Mouse (Mus musculus) CH12.LX (cell line): ENCODE results near the gene Mrpl22. TPM values are rescaled to one million over a fixed set of nuclear protein-coding genes. Genes with fewer than 3 reads are reported as not detected.

Experiments used
- DNase-seq: peaks from one replicate; pipeline ENCODE4 v3.0.0-alpha.2; 2013; ENCODE audit errors: extremely low read depth
- H3K27ac ChIP-seq: 2 replicates; pipeline ENCODE4 v1.5.1; 2012; ENCODE audit warnings: low read depth, mild to moderate bottlenecking, control low read depth, moderate library complexity; ENCODE audit not compliant: insufficient read depth
- H3K27me3 ChIP-seq: replicated peaks from 2 replicates; pipeline ENCODE3; 2012; ENCODE audit warnings: inconsistent platforms
- H3K36me3 ChIP-seq, 2 experiments: replicated peaks in 1 of 2; 2 replicates each; pipeline versions ENCODE3 to v1.6.1; 2012; ENCODE audit warnings: inconsistent platforms in 1 of 2, low read length in 1 of 2, mild to moderate bottlenecking in 1 of 2, mixed read lengths in 1 of 2, moderate library complexity in 1 of 2; ENCODE audit not compliant: control insufficient read depth in 1 of 2, insufficient read depth in 1 of 2
- H3K4me1 ChIP-seq, 2 experiments: 2 replicates each; pipeline ENCODE4 v1.6.1; 2012; ENCODE audit warnings: inconsistent platforms in 1 of 2, moderate library complexity in 1 of 2; ENCODE audit not compliant: insufficient read depth in 2 of 2, control insufficient read depth in 1 of 2
- H3K4me2 ChIP-seq: 2 replicates; pipeline ENCODE4 v1.6.1; 2012; ENCODE audit warnings: low read depth, mild to moderate bottlenecking, control low read depth; ENCODE audit not compliant: poor library complexity, insufficient read depth, severe bottlenecking
- H3K4me3 ChIP-seq, 3 experiments: fragments of 150-350 bp in 1 of 3; sonication (generic) in 1 of 3; replicated peaks in 1 of 3; 2 replicates each; pipeline versions ENCODE3 to v1.5.1; 2011 to 2012; ENCODE audit warnings: low read depth in 2 of 3, low read length in 2 of 3, mild to moderate bottlenecking in 2 of 3, moderate library complexity in 2 of 3, control low read depth in 1 of 3, improper control_type of control experiment in 1 of 3, inconsistent platforms in 1 of 3, mixed read lengths in 1 of 3; ENCODE audit not compliant: poor library complexity in 1 of 3
- H3K79me2 ChIP-seq: replicated peaks from 2 replicates; pipeline ENCODE4 v1.6.1; 2012; ENCODE audit warnings: mild to moderate bottlenecking, moderate library complexity; ENCODE audit not compliant: control insufficient read depth, poor library complexity, insufficient read depth, severe bottlenecking; ENCODE audit errors: extremely low read depth
- H3K9ac ChIP-seq: 2 replicates; pipeline ENCODE4 v1.6.1; 2012; ENCODE audit warnings: low read depth, mild to moderate bottlenecking, control low read depth, moderate library complexity; ENCODE audit not compliant: insufficient read depth
- H3K9me3 ChIP-seq: replicated peaks from 2 replicates; pipeline ENCODE3; 2012; ENCODE audit warnings: low read length, inconsistent platforms, mixed read lengths
- BHLHE40 ChIP-seq: IDR thresholded peaks from 2 replicates; pipeline ENCODE4 v1.6.1; 2011; ENCODE audit warnings: mild to moderate bottlenecking, low read depth, low read length, improper control_type of control experiment
- CHD2 ChIP-seq: IDR thresholded peaks from 2 replicates; pipeline ENCODE4 v1.6.1; 2011; ENCODE audit warnings: low read length, improper control_type of control experiment
- CTCF ChIP-seq, 2 experiments: IDR thresholded peaks in 1 of 2; conservative IDR thresholded peaks in 1 of 2; 2 replicates each; pipeline ENCODE4 v1.5.1; 2011 to 2012; ENCODE audit warnings: low read depth in 2 of 2, low read length in 2 of 2, improper control_type of control experiment in 1 of 2, inconsistent platforms in 1 of 2, mild to moderate bottlenecking in 1 of 2, moderate library complexity in 1 of 2
- ELF1 ChIP-seq: IDR thresholded peaks from 2 replicates; pipeline ENCODE4 v1.6.1; 2014; ENCODE audit warnings: low read depth, mild to moderate bottlenecking, inconsistent platforms, low read length, improper control_type of control experiment
- ETS1 ChIP-seq: conservative IDR thresholded peaks from 2 replicates; pipeline ENCODE4 v1.6.1; 2012; ENCODE audit warnings: low read depth, mild to moderate bottlenecking, inconsistent platforms, low read length, improper control_type of control experiment, moderate library complexity
- HCFC1 ChIP-seq: IDR thresholded peaks from 2 replicates; pipeline ENCODE4 v1.6.1; 2012; ENCODE audit warnings: low read depth, mild to moderate bottlenecking, inconsistent platforms, low read length, improper control_type of control experiment
- IRF4 ChIP-seq: IDR thresholded peaks from 2 replicates; pipeline ENCODE4 v1.6.1; 2014; ENCODE audit warnings: low read depth, mild to moderate bottlenecking, inconsistent platforms, low read length, improper control_type of control experiment
- JUN ChIP-seq: IDR thresholded peaks from 2 replicates; pipeline ENCODE4 v1.6.1; 2011; ENCODE audit warnings: low read depth, mild to moderate bottlenecking, low read length, improper control_type of control experiment, moderate library complexity; ENCODE audit not compliant: insufficient read depth
- KAT2A ChIP-seq: IDR thresholded peaks from 2 replicates; pipeline ENCODE4 v1.6.1; 2012; ENCODE audit warnings: low read length, improper control_type of control experiment, inconsistent platforms; ENCODE audit not compliant: insufficient replicate concordance
- MAFK ChIP-seq: IDR thresholded peaks from 2 replicates; pipeline ENCODE4 v1.6.1; 2011; ENCODE audit warnings: low read length, improper control_type of control experiment; ENCODE audit not compliant: insufficient replicate concordance
- MAX ChIP-seq: IDR thresholded peaks from 2 replicates; pipeline ENCODE4 v1.6.1; 2011; ENCODE audit warnings: low read length, improper control_type of control experiment
- MAZ ChIP-seq: IDR thresholded peaks from 2 replicates; pipeline ENCODE4 v1.6.1; 2012; ENCODE audit warnings: low read depth, mild to moderate bottlenecking, inconsistent platforms, low read length, improper control_type of control experiment, moderate library complexity
- MEF2A ChIP-seq: IDR thresholded peaks from 2 replicates; pipeline ENCODE4 v1.6.1; 2014; ENCODE audit warnings: low read depth, mild to moderate bottlenecking, inconsistent platforms, low read length, improper control_type of control experiment, borderline replicate concordance
- MYC ChIP-seq: IDR thresholded peaks from 2 replicates; pipeline ENCODE4 v1.6.1; 2011; ENCODE audit warnings: low read depth, mild to moderate bottlenecking, improper control_type of control experiment, low read length
- NELFE ChIP-seq: IDR thresholded peaks from 2 replicates; pipeline ENCODE4 v1.6.1; 2011; ENCODE audit warnings: low read depth, low read length, improper control_type of control experiment
- POLR2A ChIP-seq: IDR thresholded peaks from 2 replicates; pipeline ENCODE4 v1.6.1; 2011; ENCODE audit warnings: low read depth, mild to moderate bottlenecking, improper control_type of control experiment, low read length
- RAD21 ChIP-seq: IDR thresholded peaks from 2 replicates; pipeline ENCODE4 v1.6.1; 2011; ENCODE audit warnings: low read depth, mild to moderate bottlenecking, low read length, improper control_type of control experiment, moderate library complexity
- RCOR1 ChIP-seq: conservative IDR thresholded peaks from 2 replicates; pipeline ENCODE4 v1.6.1; 2012; ENCODE audit warnings: low read depth, mild to moderate bottlenecking, inconsistent platforms, low read length, improper control_type of control experiment
- SIN3A ChIP-seq: IDR thresholded peaks from 2 replicates; pipeline ENCODE4 v1.6.1; 2012; ENCODE audit warnings: low read length, improper control_type of control experiment, inconsistent platforms
- SMC3 ChIP-seq: IDR thresholded peaks from 2 replicates; pipeline ENCODE4 v1.6.1; 2011; ENCODE audit warnings: low read depth, low read length, improper control_type of control experiment
- TBP ChIP-seq: conservative IDR thresholded peaks from 2 replicates; pipeline ENCODE4 v1.6.1; 2011; ENCODE audit warnings: low read depth, low read length, improper control_type of control experiment
- ZC3H11A ChIP-seq: IDR thresholded peaks from 2 replicates; pipeline ENCODE4 v1.6.1; 2012; ENCODE audit warnings: low read depth, mild to moderate bottlenecking, inconsistent platforms, low read length, improper control_type of control experiment
- ZMIZ1 ChIP-seq: IDR thresholded peaks from 2 replicates; pipeline ENCODE4 v1.6.1; 2012; ENCODE audit warnings: low read depth, mild to moderate bottlenecking, inconsistent platforms, low read length, improper control_type of control experiment
- ZNF384 ChIP-seq: IDR thresholded peaks from 2 replicates; pipeline ENCODE4 v1.6.1; 2012; ENCODE audit warnings: low read depth, low read length, improper control_type of control experiment, inconsistent platforms
- dilution Hi-C: fragments of 300-500 bp; cut with MboI; formaldehyde crosslinking; loops from 2 replicates; pipeline ENCODE4 v1.14.3; 2020; ENCODE audit warnings: low sequenced_read_pairs; ENCODE audit not compliant: extremely low pct_unique_long_range_greater_than_20kb, extremely low pct_ligation_motif_present
- in situ Hi-C: fragments of 300-500 bp; cut with MboI; formaldehyde crosslinking; loops from 3 replicates; pipeline ENCODE4 v1.14.3; 2019; ENCODE audit warnings: low sequenced_read_pairs, low pct_ligation_motif_present, low pct_unique_long_range_greater_than_20kb, mixed read lengths
- polyA plus RNA-seq: library from polyadenylated mRNA; unstranded; fragments of >175 nt; gene quantifications from 2 replicates; pipeline ENCODE4 v1.2.1, GENCODE M21; 2012; ENCODE audit warnings: low read depth; ENCODE audit not compliant: insufficient read length
- total RNA-seq, 2 experiments: library from RNA; depleted of rRNA; stranded (reverse); fragments of 300-350 nt in 1 of 2; fragments of >200 nt in 1 of 2; gene quantifications; 2 replicates each; pipeline ENCODE4 v1.2.3; 2012 to 2014

Gene Mrpl22
- total and polyA plus RNA-seq, 3 experiments, result 89.1 to 133 (median 115) TPM

- TF ChIP-seq TBP (peak; percentile 71), KAT2A (0 out of 2 replicates have a peak, but pooled peaks have one; percentile 16), CHD2 (peak; percentile 47; the same call in 1 of the 2 replicates), ZNF384 (peak; percentile 98), POLR2A (peak; percentile 70), CTCF (conservative IDR thresholded peaks at IDR 0.05 in 1 of 2, IDR thresholded peaks at IDR 0.05 in 1 of 2; ENCODE audit: low read depth in 2 of 2, low read length in 2 of 2) (no peak), ZC3H11A (no peak)
These were observed 29.6 kb downstream of the Mrpl22 start (continued) for GRCm38 (mm10) chr11:58201052-58201451.

DNA sequence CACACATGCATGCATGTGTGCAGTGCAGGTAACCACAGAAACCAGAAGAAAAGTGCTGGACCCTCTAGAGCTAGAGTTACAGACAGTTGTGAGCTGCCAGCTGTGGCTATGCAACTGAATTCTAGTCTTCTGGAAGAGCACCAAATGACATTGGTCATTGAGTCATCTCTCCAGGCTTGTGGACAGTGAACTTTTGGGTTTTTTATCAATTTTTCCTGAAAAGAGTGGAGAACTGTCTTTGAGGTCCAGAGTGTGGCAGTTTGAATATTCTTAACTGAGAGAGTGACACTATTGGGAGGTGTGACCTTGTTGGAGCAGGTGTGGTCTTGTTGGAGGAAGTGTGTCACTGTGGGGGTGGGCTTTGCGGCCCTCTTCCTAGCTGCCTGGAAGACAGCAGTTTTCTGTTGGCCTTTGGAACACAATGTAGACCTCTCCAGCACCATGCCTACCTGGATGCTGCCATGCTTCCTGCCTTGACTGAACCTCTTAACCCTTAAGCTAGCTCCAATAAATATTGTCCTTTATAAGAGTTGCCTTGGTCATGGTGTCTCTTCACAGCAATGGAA is 38.9 kb downstream of the Mrpl22 start:
- H3K9ac ChIP-seq, result peak overlapping the region; percentile 3; the same call in 1 of the 2 replicates
- TF ChIP-seq BHLHE40 (0 out of 2 replicates have a peak, but pooled peaks have one; percentile 31), MYC (0 out of 2 replicates have a peak, but pooled peaks have one; percentile 66), NELFE (0 out of 2 replicates have a peak, but pooled peaks have one; percentile 8), ELF1 (peak; percentile 69), CHD2 (0 out of 2 replicates have a peak, but pooled peaks have one; percentile 22), KAT2A (0 out of 2 replicates have a peak, but pooled peaks have one; percentile 32), JUN (no peak), MEF2A (no peak; the same call in 1 of the 2 replicates), RAD21 (no peak), MAZ (peak; percentile 40; the same call in 1 of the 2 replicates), RCOR1 (peak; percentile 76), SIN3A (no peak), SMC3 (no peak), POLR2A (peak; percentile 57; the same call in 1 of the 2 replicates), MAX (peak; percentile 53; the same call in 1 of the 2 replicates), ZMIZ1 (0 out of 2 replicates have a peak, but pooled peaks have one; percentile 36), MAFK (0 out of 2 replicates have a peak, but pooled peaks have one; percentile 44), ETS1 (peak; percentile 52; the same call in 1 of the 2 replicates), IRF4 (peak; percentile 49), HCFC1 (0 out of 2 replicates have a peak, but pooled peaks have one; percentile 46)
- H3K4me2 ChIP-seq, result peak overlapping the region; percentile 84
- dilution Hi-C loops, result no loop called here
- peaks cover 2% of the 10 kb centered on the region; the same call in 1 of the 2 replicates for H3K79me2 ChIP-seq
- peak overlapping the region; percentile 92 for H3K27ac ChIP-seq
- H3K4me1 ChIP-seq, result peaks cover 31 to 59% of the 10 kb centered on the region in 2 experiments
- H3K4me3 ChIP-seq, result peak overlapping the region in 1 of 3 experiments; percentile 31
- peaks cover 24 to 30% of the 10 kb centered on the region in 2 experiments for H3K36me3 ChIP-seq
- in situ Hi-C loops, result no loop called here
- H3K9me3 ChIP-seq, result no peaks in the 10 kb centered on the region
- no peaks in the 10 kb centered on the region for H3K27me3 ChIP-seq
- no peak for DNase-seq
